Mouse (Mus musculus): ENCODE measurements at regions not wholly inside any gene's neighbourhood (a gene's known extent, or its start where the extent isn't known, plus 50 kb on each side); places are given as distances from the start of the nearest gene placed in this dataset.

GRCm38 (mm10) chr3:142933684-142934259 is 52.0 kb upstream of the Pkn2 start:
- Histone ChIP-seq H3K4me1 (ENCODE audit: control insufficient read depth in 1 of 2, insufficient read depth in 2 of 2, low read length in 2 of 2) (no peaks in the 10 kb centered on the region), H3K27me3 (ENCODE audit: control insufficient read depth in 1 of 2, insufficient read depth in 2 of 2, low read length in 2 of 2) (no peaks in the 10 kb centered on the region), H3K9ac (ENCODE audit: control insufficient read depth, low read depth, low read length, poor library complexity, severe bottlenecking) (no peak overlapping the region), H3K79me2 (ENCODE audit: control insufficient read depth, insufficient read depth, low read length, poor library complexity) (no peaks in the 10 kb centered on the region), H3K9me3 (replicated peaks; ENCODE audit: insufficient read depth, low read length) (no peaks in the 10 kb centered on the region), H3K4me3 (ENCODE audit: control insufficient read depth in 1 of 2, insufficient read depth in 1 of 2, low read depth in 2 of 2, low read length in 2 of 2) (no peak overlapping the region), H3K36me3 (ENCODE audit: control insufficient read depth in 1 of 2, insufficient read depth in 2 of 2, low read length in 2 of 2) (no peaks in the 10 kb centered on the region), H3K27ac (ENCODE audit: control insufficient read depth, low read depth, low read length) (no peak overlapping the region)
- TF ChIP-seq ZNF384 (IDR thresholded peaks at IDR 0.05; ENCODE audit: low read depth, low read length) = no peak
- no peak for TF ChIP-seq ETS1 (IDR thresholded peaks at IDR 0.05; ENCODE audit: low read depth, low read length)
- no peak for TF ChIP-seq ZMIZ1 (IDR thresholded peaks at IDR 0.05; ENCODE audit: low read depth, low read length)
- TF ChIP-seq NELFE (IDR thresholded peaks at IDR 0.05; ENCODE audit: low read depth, low read length) = no peak
- TF ChIP-seq BHLHE40 (IDR thresholded peaks at IDR 0.05; ENCODE audit: borderline replicate concordance, low read depth, low read length) = no peak
- TF ChIP-seq ZKSCAN1 (IDR thresholded peaks at IDR 0.05; ENCODE audit: low read depth, low read length) = no peak
- TF ChIP-seq JUND (IDR thresholded peaks at IDR 0.05; ENCODE audit: low read depth, low read length) = no peak
- TF ChIP-seq GABPA (IDR thresholded peaks at IDR 0.05; ENCODE audit: low read depth, low read length) = no peak
- TF ChIP-seq UBTF (IDR thresholded peaks at IDR 0.05; ENCODE audit: borderline replicate concordance, insufficient read depth, low read depth, low read length) = no peak
- no peak for TF ChIP-seq RAD21 (IDR thresholded peaks at IDR 0.05; ENCODE audit: low read depth, low read length)
- TF ChIP-seq ELF1 (IDR thresholded peaks at IDR 0.05; ENCODE audit: low read depth, low read length) = no peak
- peak; percentile 30 for DNase-seq (ENCODE audit: low read depth, low spot score)
